Mouse (Mus musculus): Measurements from ENCODE around the gene Tex13a. TPM values are rescaled to one million over a fixed set of nuclear protein-coding genes. Genes with fewer than 3 reads are reported as not detected.

Tex13a gene
- not detected in 2 replicates for polyA plus RNA-seq (2014; fragmentation: Nextera tagmentation; extraction: Ambion mirVana)

GRCm38 (mm10) chrX:138209480-138209879 lies at the start of gene Tex13a:
Gene Tex13a, minus strand, starts transcription at chrX:138209580.
- Histone ChIP-seq H3K27ac (replicated peaks in 1 of 2; ENCODE audit: control insufficient read depth in 1 of 2, insufficient read depth in 1 of 2, low read depth in 2 of 2, low read length in 2 of 2) (no peak within 1 kb of the TSS), H3K9me3 (ENCODE audit: control insufficient read depth, low read length) (no peaks in the 10 kb centered on the region), H3K9ac (ENCODE audit: low read length) (no peak within 1 kb of the TSS), H3K4me2 (ENCODE audit: low read length) (no peak within 1 kb of the TSS), H3K36me3 (ENCODE audit: control insufficient read depth, insufficient read depth, low read length) (no peaks in the 10 kb centered on the region), H3K4me3 (ENCODE audit: control insufficient read depth in 1 of 2, insufficient read depth in 1 of 2, low read depth in 1 of 2, low read length in 2 of 2) (no peak within 1 kb of the TSS), H3K4me1 (ENCODE audit: control insufficient read depth in 2 of 2, insufficient read depth in 2 of 2, low read length in 2 of 2) (no peaks in the 10 kb centered on the region), H3K27me3 (ENCODE audit: control insufficient read depth, insufficient read depth, low read length) (no peaks in the 10 kb centered on the region)
- 69% methylated on average over 3 of the region's 3 CpGs for WGBS
- no peak for ATAC-seq (ENCODE audit: insufficient number of reproducible peaks, insufficient read depth, low FRiP score, low read depth)

DNA sequence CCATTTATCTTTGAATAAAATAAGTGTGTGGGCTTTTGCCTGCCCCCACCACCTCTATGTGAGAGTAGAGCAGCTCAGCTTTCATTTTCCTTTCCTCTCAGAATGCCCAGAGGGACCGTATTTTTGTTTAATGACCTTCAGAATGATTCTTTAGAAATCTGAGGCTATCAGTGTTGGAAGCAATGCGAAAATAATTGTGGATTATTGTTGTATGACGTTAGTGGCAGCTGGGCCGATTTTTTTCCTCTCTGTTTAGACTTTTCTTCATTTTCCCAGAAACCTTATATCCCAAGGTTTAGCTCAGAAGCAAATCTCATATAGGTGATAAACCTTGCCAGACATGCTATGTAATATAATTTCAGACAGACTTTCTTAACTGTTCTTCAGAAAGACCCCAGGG lies 25.2 kb upstream of the Tex13a start:
- H3K4me2 ChIP-seq (ENCODE audit: low read length) = no peak overlapping the region
- 65% methylated on average over 4 of the region's 4 CpGs for WGBS
- H3K36me3 ChIP-seq (ENCODE audit: control insufficient read depth, insufficient read depth, low read length) = no peaks in the 10 kb centered on the region
- no peak overlapping the region for H3K4me3 ChIP-seq (ENCODE audit: control insufficient read depth in 1 of 2, insufficient read depth in 1 of 2, low read depth in 1 of 2, low read length in 2 of 2)
- H3K9me3 ChIP-seq (ENCODE audit: control insufficient read depth, low read length) = no peaks in the 10 kb centered on the region
- ATAC-seq (ENCODE audit: insufficient number of reproducible peaks, insufficient read depth, low FRiP score, low read depth) = no peak
- H3K27me3 ChIP-seq (ENCODE audit: control insufficient read depth, insufficient read depth, low read length) = no peaks in the 10 kb centered on the region
- no peaks in the 10 kb centered on the region for H3K4me1 ChIP-seq (ENCODE audit: control insufficient read depth in 2 of 2, insufficient read depth in 2 of 2, low read length in 2 of 2)
- no peak overlapping the region for H3K27ac ChIP-seq (replicated peaks in 1 of 2; ENCODE audit: control insufficient read depth in 1 of 2, insufficient read depth in 1 of 2, low read depth in 2 of 2, low read length in 2 of 2)
- H3K9ac ChIP-seq (ENCODE audit: low read length) = no peak overlapping the region

DNA sequence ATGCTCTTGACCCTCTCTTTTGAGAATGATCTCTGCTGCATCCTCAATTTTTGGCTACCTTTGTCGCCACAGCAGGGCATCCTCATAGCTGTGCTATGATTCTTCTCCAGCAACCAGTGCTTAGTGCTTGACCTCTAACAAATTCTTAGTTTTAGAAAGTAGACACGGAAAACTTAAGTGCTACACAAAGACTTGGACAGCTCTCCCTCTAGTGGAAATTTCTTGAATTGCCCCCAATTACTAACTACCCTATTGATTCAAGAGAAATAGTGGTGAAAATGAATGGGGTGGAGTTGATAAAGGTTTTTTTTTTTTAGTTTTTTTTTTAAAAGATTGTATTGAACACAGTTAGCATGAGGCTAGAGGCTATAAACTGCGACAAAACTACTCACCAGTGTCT lies 39.2 kb downstream of the Tex13a start:
- no peak overlapping the region for H3K4me3 ChIP-seq (ENCODE audit: control insufficient read depth in 1 of 2, insufficient read depth in 1 of 2, low read depth in 1 of 2, low read length in 2 of 2)
- H3K4me2 ChIP-seq (ENCODE audit: low read length) = no peak overlapping the region
- H3K4me1 ChIP-seq (ENCODE audit: control insufficient read depth in 2 of 2, insufficient read depth in 2 of 2, low read length in 2 of 2) = no peaks in the 10 kb centered on the region
- H3K9ac ChIP-seq (ENCODE audit: low read length) = no peak overlapping the region
- H3K36me3 ChIP-seq (ENCODE audit: control insufficient read depth, insufficient read depth, low read length) = no peaks in the 10 kb centered on the region
- no peaks in the 10 kb centered on the region for H3K9me3 ChIP-seq (ENCODE audit: control insufficient read depth, low read length)
- no peaks in the 10 kb centered on the region for H3K27me3 ChIP-seq (ENCODE audit: control insufficient read depth, insufficient read depth, low read length)
- H3K27ac ChIP-seq (replicated peaks in 1 of 2; ENCODE audit: control insufficient read depth in 1 of 2, insufficient read depth in 1 of 2, low read depth in 2 of 2, low read length in 2 of 2) = no peak overlapping the region
- ATAC-seq (ENCODE audit: insufficient number of reproducible peaks, insufficient read depth, low FRiP score, low read depth) = no peak
- WGBS = 17% methylated on average over 3 of the region's 3 CpGs

All from heart, embryonic 14.5 days (tissue).